Mouse (Mus musculus) cortical plate, adult 2 months (tissue): ENCODE results near the gene Csf1.

ENCODE experiments used
- CTCF ChIP-seq: fragments of 200-500 bp; IDR thresholded peaks from 2 replicates; pipeline ENCODE4 v1.5.1; 2011; ENCODE audit warnings: mild to moderate bottlenecking, control low read depth, low read length; ENCODE audit not compliant: insufficient read depth; ENCODE audit errors: extremely low read depth
- POLR2A ChIP-seq: fragments of 200-500 bp; IDR thresholded peaks from 2 replicates; pipeline ENCODE4 v1.6.1; 2011; ENCODE audit warnings: mild to moderate bottlenecking, low read length, control low read depth; ENCODE audit not compliant: insufficient read depth; ENCODE audit errors: extremely low read depth

GRCm38 (mm10) chr3:107743650-107744049 lies 16.6 kb downstream of the Csf1 start:
- TF ChIP-seq CTCF (no peak), POLR2A (no peak)
